Mouse (Mus musculus) bone marrow, adult 2 months (tissue): Measurements from ENCODE around the gene Nt5c3b.

ENCODE experiments used
- CTCF ChIP-seq: fragments of 200-500 bp; IDR thresholded peaks from 2 replicates; pipeline ENCODE4 v1.5.1; 2011; ENCODE audit warnings: low read length, control low read depth; ENCODE audit not compliant: control insufficient read depth, insufficient read depth
- POLR2A ChIP-seq: fragments of 200-500 bp; IDR thresholded peaks from 2 replicates; pipeline ENCODE4 v1.6.1; 2011; ENCODE audit warnings: low read depth, mild to moderate bottlenecking, control low read depth, low read length, borderline replicate concordance; ENCODE audit not compliant: control insufficient read depth

GRCm38 (mm10) chr11:100437901-100438300 lies 3.7 kb downstream of the Nt5c3b start:
- no peak for TF ChIP-seq POLR2A
- TF ChIP-seq CTCF: no peak
